Mouse (Mus musculus) adrenal gland, postnatal 0 days (tissue): ENCODE results near the gene Cryga. TPM values are rescaled to one million over a fixed set of nuclear protein-coding genes. Genes with fewer than 3 reads are reported as not detected.

Experiments
- polyA plus RNA-seq: library from polyadenylated mRNA; unstranded; fragments of >200 nt; fragmentation: Nextera tagmentation; extraction: Ambion mirVana; gene quantifications from 2 replicates; pipeline ENCODE4 v1.2.1, GENCODE M21; 2015

Cryga gene
- polyA plus RNA-seq = not detected in 2 replicates

DNA sequence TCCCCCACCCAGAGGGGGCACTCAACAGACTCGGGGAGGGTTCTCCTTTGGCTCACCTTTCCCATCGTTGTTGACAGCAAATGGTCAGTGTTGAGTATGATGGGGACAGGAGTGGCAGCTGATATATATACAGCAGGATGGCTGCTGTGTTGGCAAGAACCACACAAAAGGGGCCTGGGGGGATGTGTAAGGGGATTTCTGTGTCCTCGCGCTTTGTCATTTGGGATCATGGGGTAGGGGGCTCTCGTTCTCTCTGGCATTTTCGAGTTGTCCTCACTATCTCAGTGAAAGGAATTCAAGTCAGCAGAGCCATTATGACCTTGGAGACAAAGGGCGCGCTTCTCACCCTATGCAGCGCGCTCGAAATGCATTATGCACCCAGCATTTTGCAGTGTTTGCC, at the start of gene Cryga:
Cryga (minus strand) TSS at position 101 of the 400 bp plus-strand sequence.

GRCm38 (mm10) chr1:65122574-65123372, 19.6 kb upstream of the Cryga start, which contains the start of gene D630023F18Rik:
TSS of gene D630023F18Rik (minus strand) at chr1:65123214.

GRCm38 (mm10) chr1:65119438-65119837, 16.3 kb upstream of the Cryga start, which contains the start of gene Gm28845:
TSS of gene Gm28845 (minus strand) at chr1:65119558.

GRCm38 (mm10) chr1:65082188-65082587, 21.0 kb downstream of the Cryga start, which contains the start of gene Crygb:
TSS of gene Crygb (minus strand) at chr1:65082288.

GRCm38 (mm10) chr1:65073589-65073988, 29.6 kb downstream of the Cryga start, which contains the start of gene Crygc:
TSS of gene Crygc (minus strand) at chr1:65073689.

GRCm38 (mm10) chr1:65063352-65063751, 39.8 kb downstream of the Cryga start, which contains the start of gene Crygd:
TSS of gene Crygd (minus strand) at chr1:65063452.

DNA sequence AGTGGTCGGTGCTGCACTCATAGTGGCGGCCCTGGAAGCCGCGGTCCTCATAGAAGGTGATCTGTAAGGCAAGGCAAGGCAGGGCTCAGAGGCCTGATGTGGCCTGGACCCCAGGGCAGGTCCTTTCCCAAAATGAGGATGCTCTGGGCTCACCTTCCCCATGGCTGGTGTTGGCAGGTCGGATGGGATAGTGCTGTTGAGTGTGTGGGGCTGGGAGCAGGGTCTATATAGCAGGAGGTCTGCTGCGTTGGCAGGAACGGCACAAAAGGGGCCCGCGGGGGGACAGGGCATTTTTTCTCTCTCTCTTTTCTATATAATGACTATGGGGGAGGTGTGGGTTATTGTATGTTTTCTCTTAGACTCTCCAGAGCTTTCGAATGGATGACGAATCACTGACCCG, 52.2 kb downstream of the Cryga start, which contains the start of gene Cryge:
Cryge (minus strand) TSS at position 198 of the 400 bp plus-strand sequence.

Other genes starting within 250 kb of the Cryga start
- gene Plekhm3, start 146.5 kb downstream of the Cryga start, polyA plus RNA-seq = 6.1 and 14.0 TPM in 2 replicates
- gene Akr1cl, start 70.6 kb downstream of the Cryga start, polyA plus RNA-seq = 765 and 1,144 TPM in 2 replicates
- not detected in 2 replicates for gene Cryge, start 52.2 kb downstream of the Cryga start, polyA plus RNA-seq
- gene Crygd, start 39.9 kb downstream of the Cryga start, polyA plus RNA-seq = not detected in 2 replicates
- gene Crygc, start 29.7 kb downstream of the Cryga start, polyA plus RNA-seq = not detected in 2 replicates
- not detected in 2 replicates for gene Crygb, start 21.1 kb downstream of the Cryga start, polyA plus RNA-seq
- not detected in 2 replicates for gene Gm28845, start 16.2 kb upstream of the Cryga start, polyA plus RNA-seq
- gene D630023F18Rik, start 19.8 kb upstream of the Cryga start, polyA plus RNA-seq = 0.24 and 0.40 TPM in 2 replicates
- gene Idh1, start 83.1 kb upstream of the Cryga start, polyA plus RNA-seq = 343 and 614 TPM in 2 replicates
- gene Pikfyve, start 83.3 kb upstream of the Cryga start, polyA plus RNA-seq = 7.7 and 8.5 TPM in 2 replicates
- 0.06 TPM in 1 of 2 replicates, not detected in the other for gene Pth2r, start 178.7 kb upstream of the Cryga start, polyA plus RNA-seq